Mouse (Mus musculus) myocyte (in vitro differentiated cells): ENCODE measurements around the gene Brinp3.

Experiments
- CEBPB ChIP-seq: IDR thresholded peaks from 2 replicates; pipeline ENCODE4 v1.6.1; 2011; ENCODE audit warnings: mild to moderate bottlenecking, moderate library complexity; ENCODE audit not compliant: poor library complexity, insufficient read depth, severe bottlenecking
- E2F4 ChIP-seq: IDR thresholded peaks from one replicate; pipeline ENCODE4 v1.6.1; 2011; ENCODE audit warnings: mild to moderate bottlenecking, control low read depth, moderate library complexity; ENCODE audit not compliant: insufficient read depth
- MAX ChIP-seq: IDR thresholded peaks from one replicate; pipeline ENCODE4 v1.6.1; 2011; ENCODE audit warnings: low read depth, mild to moderate bottlenecking, control low read depth
- MYOD1 ChIP-seq, 3 experiments: IDR thresholded peaks; one replicate each; pipeline ENCODE4 v1.6.1; 2011; ENCODE audit warnings: control low read depth in 2 of 3, low read depth in 2 of 3, mild to moderate bottlenecking in 2 of 3, moderate library complexity in 1 of 3; ENCODE audit not compliant: insufficient read length in 2 of 3, control insufficient read depth in 1 of 3
- MYOG ChIP-seq, 3 experiments: IDR thresholded peaks; one replicate each; pipeline ENCODE4 v1.6.1; 2011; ENCODE audit warnings: control low read depth in 2 of 3, low read depth in 2 of 3, mild to moderate bottlenecking in 2 of 3; ENCODE audit not compliant: insufficient read length in 2 of 3, control insufficient read depth in 1 of 3, insufficient read depth in 1 of 3
- POLR2A ChIP-seq: IDR thresholded peaks from one replicate; pipeline ENCODE4 v1.6.1; 2011; ENCODE audit warnings: low read depth, mild to moderate bottlenecking, control low read depth, moderate library complexity; ENCODE audit not compliant: insufficient read length
- POLR2AphosphoS2 ChIP-seq: IDR thresholded peaks from one replicate; pipeline ENCODE4 v1.6.1; 2011; ENCODE audit warnings: low read depth, control low read depth; ENCODE audit not compliant: insufficient read length
- TCF3 ChIP-seq: IDR thresholded peaks from one replicate; pipeline ENCODE4 v1.6.1; 2011; ENCODE audit warnings: low read depth, control low read depth; ENCODE audit not compliant: insufficient read length
- USF1 ChIP-seq: IDR thresholded peaks from one replicate; pipeline ENCODE4 v1.6.1; 2011; ENCODE audit warnings: low read depth, mild to moderate bottlenecking, control low read depth, moderate library complexity

- TF ChIP-seq POLR2A (no peak), TCF3 (no peak), USF1 (no peak), MAX (no peak), E2F4 (no peak), CEBPB (no peak), MYOG (IDR thresholded peaks at IDR 0.05; ENCODE audit: control insufficient read depth in 1 of 3, insufficient read depth in 1 of 3, insufficient read length in 2 of 3, low read depth in 2 of 3) (no peak), MYOD1 (IDR thresholded peaks at IDR 0.05; ENCODE audit: control insufficient read depth in 1 of 3, insufficient read length in 2 of 3, low read depth in 2 of 3) (no peak), POLR2AphosphoS2 (no peak)
Observed at GRCm38 (mm10) chr1:146844087-146844486, 349.5 kb downstream of the Brinp3 start.
